Mouse (Mus musculus) c-Kit-positive CD71-positive TER-119-negative erythroid progenitor cells, embryonic 14.5 days (primary cell): ENCODE data around the gene Vmn1r119.
"Not testable (repeated sequence)": the region's sequence is repeated elsewhere in the genome, so short reads cannot be mapped to it uniquely, and the experiment has no call there.

Experiments used
- DNase-seq: peaks from one replicate; pipeline ENCODE4 v3.0.0-alpha.2; 2013; ENCODE audit warnings: low read depth

Gene Vmn1r119

GRCm38 (mm10) chr7:21012355-21012754, at the start of gene Vmn1r119:
Vmn1r119 (minus strand) TSS chr7:21012455.
- not testable (repeated sequence) for DNase-seq

DNA sequence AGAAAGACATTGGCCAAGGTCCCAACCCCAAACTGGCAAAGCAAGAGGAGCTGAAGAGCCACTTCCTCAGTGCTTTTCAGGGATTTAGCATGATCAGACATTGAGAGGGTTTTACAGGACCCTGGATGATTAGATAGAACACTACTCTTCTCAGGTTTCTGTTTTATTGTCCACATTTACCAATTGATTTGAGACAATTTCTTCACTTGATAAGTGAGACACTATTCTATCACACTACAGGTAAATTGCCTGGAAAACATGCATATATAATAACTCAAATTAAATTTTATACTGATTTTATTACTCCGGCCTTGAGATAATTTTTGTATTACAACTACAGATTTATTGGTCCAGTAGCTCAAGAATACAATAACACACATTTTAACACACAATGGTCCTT, 41.4 kb upstream of the Vmn1r119 start, which contains the start of gene Vmn1r120:
TSS of gene Vmn1r120 (minus strand) at position 101 of the 400 bp plus-strand sequence.
- DNase-seq: not testable (repeated sequence)
